Mouse (Mus musculus) embryonic facial prominence, embryonic 13.5 days (tissue): ENCODE results near the gene Gm11627. TPM values are rescaled to one million over a fixed set of nuclear protein-coding genes. Genes with fewer than 3 reads are reported as not detected.

ENCODE experiments used
- polyA plus RNA-seq: library from polyadenylated mRNA; unstranded; fragments of >200 nt; fragmentation: Nextera tagmentation; extraction: Ambion mirVana; gene quantifications from 2 replicates; pipeline ENCODE4 v1.2.1, GENCODE M21; 2015

Gene Gm11627
- polyA plus RNA-seq, 1 experiment from 2014 or later = 17.0 TPM

Other genes starting within 250 kb of the Gm11627 start
- 6.3 and 16.6 TPM in 2 replicates for gene Slc4a1, start 213.3 kb downstream of the Gm11627 start, polyA plus RNA-seq
- 3.6 and 5.2 TPM in 2 replicates for gene Rundc3a, start 186.1 kb downstream of the Gm11627 start, polyA plus RNA-seq
- gene Slc25a39, start 171.5 kb downstream of the Gm11627 start, polyA plus RNA-seq = 191 and 195 TPM in 2 replicates
- 124 and 126 TPM in 2 replicates for gene Grn, start 149.1 kb downstream of the Gm11627 start, polyA plus RNA-seq
- gene Fam171a2, start 131.8 kb downstream of the Gm11627 start, polyA plus RNA-seq = 8.1 and 8.2 TPM in 2 replicates
- gene Itga2b, start 109.3 kb downstream of the Gm11627 start, polyA plus RNA-seq = 6.2 and 6.7 TPM in 2 replicates
- 84.0 and 84.7 TPM in 2 replicates for gene Gpatch8, start 23.1 kb downstream of the Gm11627 start, polyA plus RNA-seq
- gene Fzd2, start 24.9 kb upstream of the Gm11627 start, polyA plus RNA-seq = 63.0 and 67.8 TPM in 2 replicates
- 0.45 and 0.79 TPM in 2 replicates for gene Meioc, start 84.3 kb upstream of the Gm11627 start, polyA plus RNA-seq
- 44.6 and 46.9 TPM in 2 replicates for gene Ccdc43, start 118.3 kb upstream of the Gm11627 start, polyA plus RNA-seq
- 13.8 and 14.4 TPM in 2 replicates for gene Adam11, start 182.0 kb upstream of the Gm11627 start, polyA plus RNA-seq
- gene Gjc1, start 240.2 kb upstream of the Gm11627 start, polyA plus RNA-seq = 75.7 and 81.9 TPM in 2 replicates